Mouse (Mus musculus) neural tube, embryonic 14.5 days (tissue): ENCODE results near the gene Rnaseh2a. TPM values are rescaled to one million over a fixed set of nuclear protein-coding genes. Genes with fewer than 3 reads are reported as not detected.

ENCODE experiments used
- ATAC-seq: fragments of 200-750 bp; cut with Nextera tagmentation; 2 replicates; pipeline ENCODE4 v1.8.0; 2017; ENCODE audit warnings: low read depth, mild to moderate bottlenecking, moderate TSS enrichment, moderate library complexity
- H3K27ac ChIP-seq: fragments of 300-500 bp; sonication (generic); 2 replicates; pipeline ENCODE4 v1.5.1; 2014; ENCODE audit warnings: low read depth, mild to moderate bottlenecking, control low read depth, low read length, moderate library complexity, mixed read lengths
- H3K27me3 ChIP-seq: fragments of 300-500 bp; sonication (generic); 2 replicates; pipeline ENCODE4 v1.6.1; 2014; ENCODE audit warnings: low read length; ENCODE audit not compliant: control insufficient read depth, insufficient read depth
- H3K36me3 ChIP-seq: fragments of 300-500 bp; sonication (generic); 2 replicates; pipeline ENCODE4 v1.6.1; 2014; ENCODE audit warnings: low read length, mixed read lengths; ENCODE audit not compliant: control insufficient read depth, insufficient read depth
- H3K4me1 ChIP-seq: fragments of 300-500 bp; sonication (generic); 2 replicates; pipeline ENCODE4 v1.6.1; 2014; ENCODE audit warnings: low read length; ENCODE audit not compliant: control insufficient read depth, insufficient read depth
- H3K4me2 ChIP-seq: fragments of 300-500 bp; sonication (generic); 2 replicates; pipeline ENCODE4 v1.6.1; 2014; ENCODE audit warnings: mild to moderate bottlenecking, low read depth, low read length, control low read depth
- H3K4me3 ChIP-seq: fragments of 300-500 bp; sonication (generic); 2 replicates; pipeline ENCODE4 v1.5.1; 2014; ENCODE audit warnings: low read depth, low read length, control low read depth, mixed read lengths
- H3K9ac ChIP-seq: fragments of 300-500 bp; sonication (generic); replicated peaks from 2 replicates; pipeline ENCODE4 v1.6.1; 2014; ENCODE audit warnings: low read depth, mild to moderate bottlenecking, control low read depth, low read length, mixed read lengths
- H3K9me3 ChIP-seq: fragments of 300-500 bp; sonication (generic); 2 replicates; pipeline ENCODE4 v1.6.1; 2016; ENCODE audit warnings: low read length; ENCODE audit not compliant: control insufficient read depth
- WGBS: fragments of 180-500 bp; shearing (Covaris S2); extraction: QIAGEN DNeasy Blood & Tissue Kit; methylation state at CpG from one replicate; pipeline ENCODE4 v1.1.7; 2014; 5-methylcytosine and 5-hydroxymethylcytosine counted together
- polyA plus RNA-seq: library from polyadenylated mRNA; unstranded; fragments of >200 nt; fragmentation: Nextera tagmentation; extraction: Ambion mirVana; gene quantifications from 2 replicates; pipeline ENCODE4 v1.2.1, GENCODE M21; 2014

Rnaseh2a gene
- polyA plus RNA-seq, 1 experiment from 2014 or later, result 48.0 TPM

- Histone ChIP-seq H3K9ac (no peak overlapping the region), H3K27me3 (no peaks in the 10 kb centered on the region), H3K27ac (no peak overlapping the region), H3K4me3 (no peak overlapping the region), H3K9me3 (no peaks in the 10 kb centered on the region), H3K4me1 (no peaks in the 10 kb centered on the region), H3K36me3 (no peaks in the 10 kb centered on the region), H3K4me2 (no peak overlapping the region)
- WGBS, result 78% methylated on average over 5 of the region's 5 CpGs
- no peak for ATAC-seq
These were observed 27.4 kb upstream of the Rnaseh2a start for GRCm38 (mm10) chr8:84996978-84997377.

- Histone ChIP-seq H3K4me3 (no peak overlapping the region), H3K36me3 (no peaks in the 10 kb centered on the region), H3K4me2 (no peak overlapping the region), H3K4me1 (0 out of 2 replicates have a peak, but pooled peaks cover 3% of the 10 kb centered on the region), H3K9ac (no peak overlapping the region), H3K9me3 (no peaks in the 10 kb centered on the region), H3K27ac (no peak overlapping the region), H3K27me3 (no peaks in the 10 kb centered on the region)
- 20% methylated on average over 25 of the region's 25 CpGs for WGBS
- ATAC-seq, result no peak
These were observed 26.1 kb upstream of the Rnaseh2a start for GRCm38 (mm10) chr8:84995680-84996079.

GRCm38 (mm10) chr8:84994375-84994774 is 24.8 kb upstream of the Rnaseh2a start:
- Histone ChIP-seq H3K4me2 (no peak overlapping the region), H3K4me3 (no peak overlapping the region), H3K27ac (no peak overlapping the region), H3K27me3 (no peaks in the 10 kb centered on the region), H3K36me3 (no peaks in the 10 kb centered on the region), H3K9me3 (no peaks in the 10 kb centered on the region), H3K9ac (no peak overlapping the region), H3K4me1 (0 out of 2 replicates have a peak, but pooled peaks cover 5% of the 10 kb centered on the region)
- no peak for ATAC-seq
- WGBS, result 97% methylated on average over 9 of the region's 9 CpGs

DNA sequence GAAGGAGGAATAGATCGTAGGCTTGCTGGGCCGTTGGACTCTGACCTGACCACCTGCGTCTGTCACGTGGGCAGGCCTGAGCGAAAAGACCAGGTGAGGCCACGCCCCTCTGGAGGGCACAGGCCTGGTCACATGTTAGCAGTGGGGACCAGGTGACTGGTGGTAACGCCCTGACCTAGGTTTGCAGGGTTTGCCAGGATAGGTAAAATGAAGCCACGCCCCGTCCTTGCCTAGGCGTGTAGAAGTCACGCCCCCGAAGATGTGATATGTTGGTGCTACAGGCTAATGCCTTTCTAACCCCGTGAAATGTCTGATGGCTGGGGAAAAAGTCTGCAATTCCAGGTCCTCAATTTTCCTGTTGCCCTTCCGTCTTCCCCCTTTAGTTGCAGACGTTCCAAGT is 21.3 kb upstream of the Rnaseh2a start:
- Histone ChIP-seq H3K9ac (peak overlapping the region; percentile 64), H3K27me3 (no peaks in the 10 kb centered on the region), H3K4me1 (0 out of 2 replicates have a peak, but pooled peaks cover 6% of the 10 kb centered on the region), H3K36me3 (no peaks in the 10 kb centered on the region), H3K27ac (peak overlapping the region; percentile 78), H3K4me2 (peak overlapping the region; percentile 86), H3K4me3 (peak overlapping the region; percentile 48), H3K9me3 (no peaks in the 10 kb centered on the region)
- ATAC-seq, result peak; percentile 50
- WGBS, result under 1% methylated on average over 15 of the region's 15 CpGs

GRCm38 (mm10) chr8:84990349-84990748 is 20.8 kb upstream of the Rnaseh2a start, which contains the start of gene Hook2:
Hook2 (plus strand) TSS chr8:84990603.
- H3K27ac ChIP-seq, result peak within 1 kb of the TSS; percentile 78

DNA sequence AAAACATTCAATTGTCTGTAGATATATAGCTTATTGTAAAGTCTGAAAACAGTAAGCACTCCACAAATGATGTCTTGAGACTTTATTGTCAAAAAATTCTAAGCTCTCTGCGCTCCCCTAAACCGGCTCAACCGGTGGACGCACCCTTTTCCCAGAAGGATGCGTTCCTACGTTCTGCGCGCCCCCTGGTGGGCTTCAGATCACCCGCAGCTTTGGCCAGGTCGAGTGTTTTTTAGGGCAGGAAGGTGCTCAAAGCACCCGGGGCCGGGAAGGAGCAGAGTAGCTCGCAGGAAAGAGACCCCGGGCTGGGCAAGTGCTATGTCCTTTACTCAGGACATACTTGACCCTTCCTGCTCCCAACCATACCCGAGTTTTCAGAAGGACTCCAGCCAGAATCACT is 20.2 kb upstream of the Rnaseh2a start:
- Histone ChIP-seq H3K4me1 (peaks cover 14% of the 10 kb centered on the region), H3K9me3 (no peaks in the 10 kb centered on the region), H3K4me3 (peak overlapping the region; percentile 48), H3K27me3 (no peaks in the 10 kb centered on the region), H3K36me3 (no peaks in the 10 kb centered on the region), H3K4me2 (peak overlapping the region; percentile 86), H3K9ac (peak overlapping the region; percentile 53), H3K27ac (peak overlapping the region; percentile 78)
- under 1% methylated on average over 15 of the region's 15 CpGs for whole genome bisulfite sequencing
- peak; percentile 58 for ATAC-seq

More at GRCm38 (mm10) chr8:84990349-84990748, 20.8 kb upstream of the Rnaseh2a start, which contains the start of gene Hook2:
- H3K4me1 ChIP-seq, result peaks cover 9% of the 10 kb centered on the region
- ATAC-seq, result peak; percentile 89
- H3K9me3 ChIP-seq, result no peaks in the 10 kb centered on the region
- H3K4me3 ChIP-seq, result peak within 1 kb of the TSS; percentile 48
- no peaks in the 10 kb centered on the region for H3K27me3 ChIP-seq
- peak within 1 kb of the TSS; percentile 64 for H3K9ac ChIP-seq
- peak within 1 kb of the TSS; percentile 86 for H3K4me2 ChIP-seq
- no peaks in the 10 kb centered on the region for H3K36me3 ChIP-seq
- WGBS, result under 1% methylated on average over 28 of the region's 28 CpGs

GRCm38 (mm10) chr8:84989311-84989731 is 19.8 kb upstream of the Rnaseh2a start:
- no peak overlapping the region for H3K9ac ChIP-seq
- peak overlapping the region; percentile 86 for H3K4me2 ChIP-seq
- peaks cover 16% of the 10 kb centered on the region for H3K4me1 ChIP-seq
- no peak overlapping the region for H3K4me3 ChIP-seq
- no peak for ATAC-seq
- H3K36me3 ChIP-seq, result no peaks in the 10 kb centered on the region
- WGBS, result 7% methylated on average over 15 of the region's 15 CpGs
- H3K27ac ChIP-seq, result no peak overlapping the region
- no peaks in the 10 kb centered on the region for H3K27me3 ChIP-seq
- no peaks in the 10 kb centered on the region for H3K9me3 ChIP-seq

DNA sequence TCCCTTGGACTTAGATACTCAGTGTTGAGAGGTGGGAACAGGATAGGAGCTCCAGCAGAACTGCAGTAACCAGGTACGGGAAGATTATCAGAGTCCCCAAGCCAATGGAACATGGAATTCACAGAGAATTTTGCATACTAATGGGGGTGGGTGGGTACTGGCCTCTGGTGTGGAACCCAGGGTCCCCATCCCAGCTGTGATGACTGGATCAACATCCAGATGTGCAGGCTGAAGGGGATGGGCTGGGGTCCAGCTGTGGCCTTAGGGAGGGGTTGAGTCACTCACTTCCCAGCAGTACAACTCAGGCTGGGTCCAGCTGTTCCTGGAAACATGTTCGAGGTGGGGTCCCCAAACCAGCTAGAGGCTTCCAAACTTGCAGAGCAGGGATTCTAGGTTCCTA is 18.3 kb upstream of the Rnaseh2a start:
- Histone ChIP-seq H3K4me1 (peaks cover 16% of the 10 kb centered on the region), H3K27me3 (no peaks in the 10 kb centered on the region), H3K9ac (no peak overlapping the region), H3K36me3 (no peaks in the 10 kb centered on the region), H3K4me2 (no peak overlapping the region), H3K9me3 (no peaks in the 10 kb centered on the region), H3K27ac (no peak overlapping the region), H3K4me3 (no peak overlapping the region)
- ATAC-seq, result no peak
- 73% methylated on average over 2 of the region's 2 CpGs for WGBS

GRCm38 (mm10) chr8:84987388-84987787 is 17.8 kb upstream of the Rnaseh2a start:
- Histone ChIP-seq H3K27ac (no peak overlapping the region), H3K9ac (no peak overlapping the region), H3K4me3 (no peak overlapping the region), H3K36me3 (no peaks in the 10 kb centered on the region), H3K27me3 (no peaks in the 10 kb centered on the region), H3K4me2 (no peak overlapping the region), H3K4me1 (peaks cover 16% of the 10 kb centered on the region), H3K9me3 (no peaks in the 10 kb centered on the region)
- 83% methylated on average over 5 of the region's 5 CpGs for WGBS
- ATAC-seq, result no peak
